Mouse (Mus musculus) megakaryocyte, embryonic 14.5 days (primary cell): Measurements from ENCODE around the gene Aar2.

Source experiments
- FLI1 ChIP-seq: IDR thresholded peaks from 2 replicates; pipeline ENCODE4 v1.6.1; 2012; ENCODE audit warnings: low read length, inconsistent platforms, mixed read lengths
- GATA1 ChIP-seq: IDR thresholded peaks from 3 replicates; pipeline ENCODE4 v1.6.1; 2012; ENCODE audit warnings: mixed read lengths, low read length, inconsistent platforms, borderline replicate concordance

DNA sequence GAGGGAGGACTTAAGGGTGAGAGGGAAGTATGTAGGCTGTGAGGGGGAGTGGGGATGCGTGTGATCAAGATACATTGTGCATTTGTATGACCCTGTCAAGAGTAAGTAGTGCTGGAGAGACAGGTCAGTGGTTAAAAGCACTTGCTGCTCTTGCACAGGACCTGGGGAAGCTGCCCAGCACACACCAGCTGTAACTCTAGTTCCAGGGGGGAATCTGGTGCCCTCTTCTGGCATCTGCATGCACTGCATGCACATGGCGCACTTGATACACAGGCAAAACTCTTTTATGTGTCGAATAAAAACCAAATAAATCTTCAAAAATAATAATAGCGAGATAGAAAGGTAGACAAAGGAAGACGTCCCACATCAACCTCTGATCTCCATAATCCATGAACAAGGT lies 49.5 kb upstream of the Aar2 start:
- TF ChIP-seq GATA1: no peak
- TF ChIP-seq FLI1: no peak
